Mouse (Mus musculus) liver, postnatal 0 days (tissue): ENCODE results near the gene Adam12.

Experiments used
- CTCF ChIP-seq: sonication (generic); IDR thresholded peaks from 2 replicates; pipeline ENCODE4 v1.5.1; 2016; ENCODE audit warnings: antibody characterized with exemption, low read depth
- EP300 ChIP-seq: IDR thresholded peaks from 2 replicates; pipeline ENCODE4 v1.6.1; 2016; ENCODE audit warnings: antibody characterized with exemption, low read depth, mild to moderate bottlenecking

- TF ChIP-seq CTCF: no peak
- no peak for TF ChIP-seq EP300
These were observed 320.1 kb downstream of the Adam12 start for GRCm38 (mm10) chr7:133911881-133912280.
